Mouse (Mus musculus): ENCODE data around the gene Gcfc2. TPM values are rescaled to one million over a fixed set of nuclear protein-coding genes. Genes with fewer than 3 reads are reported as not detected.

Gcfc2 gene
- total and polyA plus RNA-seq, 2 experiments, result 2.3 to 7.3 TPM

DNA sequence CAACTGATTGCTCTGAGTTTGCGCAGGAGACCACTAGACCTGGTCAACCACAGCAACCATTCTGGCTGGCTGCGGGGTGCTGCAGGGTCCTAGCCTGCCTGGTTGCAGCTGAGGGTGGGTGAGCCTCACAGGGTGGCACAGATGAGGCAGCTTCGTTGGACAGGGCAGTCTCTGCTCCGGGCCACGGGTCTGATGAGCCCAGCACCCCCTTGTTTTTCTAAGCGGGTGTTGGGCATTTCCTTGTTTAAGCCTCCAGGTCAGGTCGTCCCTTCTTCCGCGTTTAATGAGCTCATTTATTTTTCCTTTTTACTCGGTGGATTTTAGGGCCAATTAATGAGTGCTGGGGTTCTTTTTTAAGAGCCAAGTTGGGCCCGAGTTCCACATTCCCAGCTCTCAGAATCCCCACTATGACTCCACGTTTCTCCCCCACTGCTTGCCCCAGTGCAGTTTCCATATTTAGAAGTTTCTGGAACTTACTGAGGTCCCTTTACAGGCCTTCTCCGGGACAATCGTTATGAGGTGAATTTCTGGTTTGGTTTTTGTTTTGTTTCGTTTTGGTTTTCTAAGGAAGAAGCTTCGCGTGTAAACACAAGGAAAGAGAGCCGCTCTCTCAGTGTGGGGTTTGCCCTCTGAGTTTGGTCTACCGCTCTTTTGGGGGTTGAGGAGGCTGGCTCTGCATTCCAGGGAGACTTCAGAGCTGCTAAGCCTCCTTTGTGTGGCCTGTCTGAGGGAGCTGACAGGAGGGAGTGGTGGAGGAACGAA, 66.8 kb downstream of the Gcfc2 start:
- Histone ChIP-seq H3K27ac (replicated peaks; ENCODE audit: insufficient read depth, low read depth, low read length) (no peak overlapping the region), H3K4me3 (ENCODE audit: insufficient read depth, low read depth, low read length) (no peak overlapping the region), H3K27me3 (ENCODE audit: control insufficient read depth, insufficient read depth, low read length) (no peaks in the 10 kb centered on the region), H3K4me1 (ENCODE audit: control insufficient read depth, insufficient read depth, low read length) (peaks cover 9% of the 10 kb centered on the region; the same call in 1 of the 2 replicates), H3K9ac (ENCODE audit: low read depth, low read length) (no peak overlapping the region), H3K79me2 (ENCODE audit: control insufficient read depth, insufficient read depth, low read length) (no peaks in the 10 kb centered on the region), H3K36me3 (ENCODE audit: control insufficient read depth, insufficient read depth, low read length) (no peaks in the 10 kb centered on the region)
- TF ChIP-seq POLR2A (IDR thresholded peaks at IDR 0.05; ENCODE audit: extremely low read depth, insufficient read depth, low read length) (no peak), CTCF (IDR thresholded peaks at IDR 0.05; ENCODE audit: low read depth, low read length) (no peak)
- no peak for DNase-seq (ENCODE audit: extremely low read depth, low read depth, low spot score)
- 72% methylated on average over 20 of the region's 20 CpGs for WGBS

Other genes starting within 250 kb of the Gcfc2 start
- 3.6 and 3.7 TPM in 2 replicates for gene Mrpl19, start 42.3 kb downstream of the Gcfc2 start, total RNA-seq (2014; rRNA removed)
- 2.4 and 2.8 TPM in 2 replicates for gene Mrpl19, start 42.3 kb downstream of the Gcfc2 start, polyA plus RNA-seq (2012; rRNA removed)
- 97.7 and 104 TPM in 2 replicates for gene Eva1a, start 117.4 kb downstream of the Gcfc2 start, total RNA-seq (2014; rRNA removed)
- 75.4 and 87.4 TPM in 2 replicates for gene Eva1a, start 117.4 kb downstream of the Gcfc2 start, polyA plus RNA-seq (2012; rRNA removed)

Data from liver, adult 2 months (tissue).